Mouse (Mus musculus): ENCODE measurements around the gene Olfr773.
"Not testable (repeated sequence)": the region's sequence is repeated elsewhere in the genome, so short reads cannot be mapped to it uniquely, and the experiment has no call there.

Gene Olfr773

GRCm38 (mm10) chr10:129187319-129187718, at the start of gene Olfr773:
TSS of gene Olfr773 (minus strand) at chr10:129187419.
- not testable (repeated sequence) for DNase-seq (ENCODE audit: low spot score)

GRCm38 (mm10) chr10:129235904-129236303, 48.7 kb upstream of the Olfr773 start, which contains the start of gene Olfr774:
TSS of gene Olfr774 (plus strand) at chr10:129236204.
- DNase-seq (ENCODE audit: low spot score), result no peak

- no peak for DNase-seq (ENCODE audit: low spot score)
Measured at GRCm38 (mm10) chr10:129230737-129231136, 43.5 kb upstream of the Olfr773 start.

- DNase-seq (ENCODE audit: low spot score), result not testable (repeated sequence)
Measured at GRCm38 (mm10) chr10:129177821-129178220, 9.4 kb downstream of the Olfr773 start, which contains the start of gene Olfr772. TSS of gene Olfr772 (minus strand) at chr10:129177921.

GRCm38 (mm10) chr10:129164651-129165050, 22.6 kb downstream of the Olfr773 start, which contains the start of gene Olfr771:
TSS of gene Olfr771 (minus strand) at chr10:129164751.
- no peak for DNase-seq (ENCODE audit: low spot score)

- no peak for DNase-seq (ENCODE audit: low spot score)
Measured at GRCm38 (mm10) chr10:129138898-129139297, 48.3 kb downstream of the Olfr773 start, which contains the start of gene Olfr770. TSS of gene Olfr770 (minus strand) at chr10:129138998.
